Mouse (Mus musculus) thymus, adult 2 months (tissue): Measurements from ENCODE around the gene Sap30l.

ENCODE experiments used
- CTCF ChIP-seq: fragments of 200-500 bp; IDR thresholded peaks from 2 replicates; pipeline ENCODE4 v1.5.1; 2012; ENCODE audit warnings: mild to moderate bottlenecking, control low read depth, low read length, moderate library complexity, borderline replicate concordance; ENCODE audit not compliant: control insufficient read depth, poor library complexity, insufficient read depth; ENCODE audit errors: extremely low read depth
- POLR2A ChIP-seq: fragments of 200-500 bp; IDR thresholded peaks from 2 replicates; pipeline ENCODE4 v1.6.1; 2012; ENCODE audit warnings: mild to moderate bottlenecking, low read length, control low read depth, moderate library complexity; ENCODE audit not compliant: control insufficient read depth, poor library complexity, insufficient read depth; ENCODE audit errors: extremely low read depth

- no peak for TF ChIP-seq POLR2A
- TF ChIP-seq CTCF: no peak
These were observed 40.0 kb downstream of the Sap30l start for GRCm38 (mm10) chr11:57841391-57841790.
